Mouse (Mus musculus) midbrain, embryonic 14.5 days (tissue): ENCODE results near the gene Srm. TPM values are rescaled to one million over a fixed set of nuclear protein-coding genes. Genes with fewer than 3 reads are reported as not detected.
A peak's percentile ranks its signal among the peaks of the same experiment; 100 is the strongest.

Source experiments
- ATAC-seq: fragments of 200-750 bp; cut with Nextera tagmentation; 2 replicates; pipeline ENCODE4 v1.8.0; 2017; ENCODE audit warnings: moderate number of reproducible peaks, moderate library complexity; ENCODE audit not compliant: low FRiP score, low TSS enrichment
- DNase-seq: peaks from one replicate; pipeline ENCODE4 v3.0.0-alpha.2; 2015
- H3K27ac ChIP-seq: fragments of 300-500 bp; sonication (generic); replicated peaks from 2 replicates; pipeline ENCODE4 v1.5.1; 2014; ENCODE audit warnings: mild to moderate bottlenecking, low read depth, low read length, moderate library complexity
- H3K27me3 ChIP-seq: fragments of 300-500 bp; sonication (generic); 2 replicates; pipeline ENCODE4 v1.6.1; 2014; ENCODE audit warnings: low read length, control low read depth, mixed read lengths; ENCODE audit not compliant: control insufficient read depth, insufficient read depth
- H3K36me3 ChIP-seq: fragments of 300-500 bp; sonication (generic); 2 replicates; pipeline ENCODE4 v1.6.1; 2014; ENCODE audit warnings: low read length, control low read depth; ENCODE audit not compliant: control insufficient read depth, insufficient read depth
- H3K4me1 ChIP-seq: fragments of 300-500 bp; sonication (generic); 2 replicates; pipeline ENCODE4 v1.6.1; 2014; ENCODE audit warnings: mild to moderate bottlenecking, antibody characterized with exemption, low read length, control low read depth; ENCODE audit not compliant: control insufficient read depth, insufficient read depth
- H3K4me2 ChIP-seq: fragments of 300-500 bp; sonication (generic); 2 replicates; pipeline ENCODE4 v1.6.1; 2014; ENCODE audit warnings: mild to moderate bottlenecking, low read length, moderate library complexity
- H3K4me3 ChIP-seq: fragments of 300-500 bp; sonication (generic); replicated peaks from 2 replicates; pipeline ENCODE4 v1.5.1; 2014; ENCODE audit warnings: low read depth, low read length
- H3K9ac ChIP-seq: fragments of 300-500 bp; sonication (generic); replicated peaks from 2 replicates; pipeline ENCODE4 v1.6.1; 2014; ENCODE audit warnings: mild to moderate bottlenecking, low read length, moderate library complexity
- H3K9me3 ChIP-seq: fragments of 300-500 bp; sonication (generic); 2 replicates; pipeline ENCODE4 v1.6.1; 2016; ENCODE audit warnings: low read length, control low read depth, mixed read lengths; ENCODE audit not compliant: control insufficient read depth
- WGBS: fragments of 180-500 bp; shearing (Covaris S2); extraction: QIAGEN DNeasy Blood & Tissue Kit; methylation state at CpG from one replicate; pipeline ENCODE4 v1.1.7; 2014; 5-methylcytosine and 5-hydroxymethylcytosine counted together
- polyA plus RNA-seq: library from polyadenylated mRNA; unstranded; fragments of >200 nt; fragmentation: Nextera tagmentation; extraction: Ambion mirVana; gene quantifications from 2 replicates; pipeline ENCODE4 v1.2.1, GENCODE M21; 2014

Gene Srm
- 146 and 171 TPM in 2 replicates for polyA plus RNA-seq

GRCm38 (mm10) chr4:148591171-148591630 lies at the start of gene Srm:
TSS of gene Srm (plus strand) at chr4:148591503.
- peaks cover 7% of the 10 kb centered on the region; the same call in 1 of the 2 replicates for H3K4me1 ChIP-seq
- peak within 1 kb of the TSS; percentile 88 for H3K4me3 ChIP-seq
- no peaks in the 10 kb centered on the region for H3K27me3 ChIP-seq
- peaks cover 29% of the 10 kb centered on the region for H3K36me3 ChIP-seq
- under 1% methylated on average over 49 of the region's 50 CpGs for WGBS
- DNase-seq (peak; percentile 98), ATAC-seq (peak; percentile 100)
- H3K4me2 ChIP-seq, result peak within 1 kb of the TSS; percentile 91
- H3K9ac ChIP-seq, result peak within 1 kb of the TSS; percentile 79
- peak within 1 kb of the TSS; percentile 73 for H3K27ac ChIP-seq
- H3K9me3 ChIP-seq, result no peaks in the 10 kb centered on the region

- Histone ChIP-seq H3K9me3 (no peaks in the 10 kb centered on the region), H3K4me2 (no peak overlapping the region), H3K27me3 (no peaks in the 10 kb centered on the region), H3K4me1 (no peaks in the 10 kb centered on the region), H3K4me3 (no peak overlapping the region), H3K27ac (no peak overlapping the region), H3K36me3 (peaks cover 98% of the 10 kb centered on the region), H3K9ac (no peak overlapping the region)
- ATAC-seq (no peak), DNase-seq (no peak)
- 90% methylated on average over 4 of the region's 4 CpGs for WGBS
Observed at GRCm38 (mm10) chr4:148549106-148549505, 42.2 kb upstream of the Srm start.

- H3K27ac ChIP-seq, result peak overlapping the region; percentile 96
- DNase-seq (no peak), ATAC-seq (0 out of 2 replicates have a peak, but pooled peaks have one; percentile 29)
- H3K9ac ChIP-seq, result peak overlapping the region; percentile 93
- peaks cover 3% of the 10 kb centered on the region; the same call in 1 of the 2 replicates for H3K4me1 ChIP-seq
- peaks cover 72% of the 10 kb centered on the region for H3K36me3 ChIP-seq
- 34% methylated on average over 6 of the region's 6 CpGs for WGBS
- H3K9me3 ChIP-seq, result no peaks in the 10 kb centered on the region
- H3K4me2 ChIP-seq, result peak overlapping the region; percentile 66
- peak overlapping the region; percentile 63 for H3K4me3 ChIP-seq
- no peaks in the 10 kb centered on the region for H3K27me3 ChIP-seq
Observed at GRCm38 (mm10) chr4:148557766-148558165, 33.5 kb upstream of the Srm start.

- peak; percentile 95 for ATAC-seq
- H3K36me3 ChIP-seq, result peaks cover 72% of the 10 kb centered on the region
- WGBS, result under 1% methylated on average over 62 of the region's 63 CpGs
Observed at GRCm38 (mm10) chr4:148558297-148559000, 32.9 kb upstream of the Srm start, which contains the start of gene Exosc10. TSS of gene Exosc10 (plus strand) at chr4:148558429.

GRCm38 (mm10) chr4:148562676-148563075 lies 28.6 kb upstream of the Srm start:
- H3K4me2 ChIP-seq, result no peak overlapping the region
- H3K36me3 ChIP-seq, result peaks cover 78% of the 10 kb centered on the region
- H3K4me3 ChIP-seq, result no peak overlapping the region
- H3K27ac ChIP-seq, result no peak overlapping the region
- DNase-seq (no peak), ATAC-seq (no peak)
- peaks cover 2% of the 10 kb centered on the region; the same call in 1 of the 2 replicates for H3K4me1 ChIP-seq
- WGBS, result 96% methylated on average over 17 of the region's 17 CpGs
- no peak overlapping the region for H3K9ac ChIP-seq
- H3K9me3 ChIP-seq, result no peaks in the 10 kb centered on the region
- no peaks in the 10 kb centered on the region for H3K27me3 ChIP-seq

More at GRCm38 (mm10) chr4:148558297-148559000, 32.9 kb upstream of the Srm start, which contains the start of gene Exosc10:
- H3K4me2 ChIP-seq, result peak within 1 kb of the TSS; percentile 66
- H3K27me3 ChIP-seq, result no peaks in the 10 kb centered on the region
- H3K9me3 ChIP-seq, result no peaks in the 10 kb centered on the region
- peak within 1 kb of the TSS; percentile 63 for H3K4me3 ChIP-seq
- H3K27ac ChIP-seq, result peak within 1 kb of the TSS; percentile 96
- H3K4me1 ChIP-seq, result peaks cover 3% of the 10 kb centered on the region; the same call in 1 of the 2 replicates
- peak within 1 kb of the TSS; percentile 93 for H3K9ac ChIP-seq
- DNase-seq, result peak; percentile 96

- H3K9ac ChIP-seq, result no peak overlapping the region
- 96% methylated on average over 12 of the region's 12 CpGs for WGBS
- no peak overlapping the region for H3K4me2 ChIP-seq
- H3K27ac ChIP-seq, result no peak overlapping the region
- no peak for ATAC-seq
- peaks cover 87% of the 10 kb centered on the region for H3K36me3 ChIP-seq
- no peaks in the 10 kb centered on the region; the same call in 1 of the 2 replicates for H3K4me1 ChIP-seq
- no peak overlapping the region for H3K4me3 ChIP-seq
- no peaks in the 10 kb centered on the region for H3K9me3 ChIP-seq
- H3K27me3 ChIP-seq, result no peaks in the 10 kb centered on the region
- DNase-seq, result no peak
Observed at GRCm38 (mm10) chr4:148563595-148563994, 27.7 kb upstream of the Srm start.

- Histone ChIP-seq H3K9ac (no peak overlapping the region), H3K27ac (no peak overlapping the region), H3K4me2 (no peak overlapping the region), H3K9me3 (no peaks in the 10 kb centered on the region), H3K4me3 (no peak overlapping the region), H3K36me3 (peaks cover 99% of the 10 kb centered on the region), H3K4me1 (no peaks in the 10 kb centered on the region), H3K27me3 (no peaks in the 10 kb centered on the region)
- no peak for DNase-seq
- WGBS, result 89% methylated on average over 10 of the region's 10 CpGs
- ATAC-seq, result no peak
Observed at GRCm38 (mm10) chr4:148570138-148570537, 21.2 kb upstream of the Srm start.

- DNase-seq, result no peak
- Histone ChIP-seq H3K9ac (no peak overlapping the region), H3K4me2 (no peak overlapping the region), H3K9me3 (no peaks in the 10 kb centered on the region), H3K4me3 (no peak overlapping the region), H3K27me3 (no peaks in the 10 kb centered on the region), H3K27ac (no peak overlapping the region), H3K36me3 (peaks cover 99% of the 10 kb centered on the region), H3K4me1 (no peaks in the 10 kb centered on the region)
- ATAC-seq, result no peak
- 96% methylated on average over 9 of the region's 9 CpGs for WGBS
Observed at GRCm38 (mm10) chr4:148570693-148571295, 20.5 kb upstream of the Srm start.
